In the genomic region with DNA sequence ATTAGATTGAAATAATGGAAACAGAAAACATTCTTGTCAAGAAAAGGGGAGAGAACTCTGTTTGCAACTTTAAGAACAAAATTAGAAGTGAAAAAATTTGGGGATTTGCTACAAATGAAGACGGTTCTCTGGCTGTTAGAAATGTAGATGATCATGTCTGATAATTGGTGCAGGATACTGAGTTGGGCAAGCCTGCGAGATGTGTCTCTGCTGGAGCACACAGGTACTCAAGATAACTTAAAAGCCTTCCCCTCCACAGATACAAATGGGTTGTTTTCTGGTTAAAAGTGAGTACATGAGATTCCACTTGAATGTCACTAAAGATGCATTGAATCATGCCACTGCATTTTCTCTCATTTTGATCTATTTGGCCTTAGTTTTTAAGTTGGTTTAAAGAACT, we compare ENCODE assay signal across 24 mouse cellular contexts.
"Had no signal": no experiment of that assay in that cellular context is flagged by ENCODE, and none has a peak within 500 bp of the region (broad histone marks: within the 10 kb centered on the region; RNA-seq: fewer than 3 reads in every experiment).

No protein-coding gene starts in this region.

- H3K4me2 ChIP-seq: heart, embryonic 11.5 days; heart, embryonic 13.5 days; heart, embryonic 15.5 days; hindbrain, embryonic 13.5 days; hindbrain, embryonic 15.5 days; kidney, embryonic 15.5 days; limb, embryonic 12.5 days had no signal

- DNase-seq: gastrocnemius, postnatal 14 days; gastrocnemius, postnatal 36 days; heart, adult 11 months; heart, adult 2 months; heart, postnatal 14 days; heart, postnatal 36 days; kidney, adult 11 months; kidney, adult 2 months; kidney, adult 9 months; kidney, postnatal 14 days; kidney, postnatal 4 days had no signal

- H3K9me3 ChIP-seq: heart, embryonic 13.5 days; heart, embryonic 15.5 days; hindbrain, embryonic 13.5 days; hindbrain, embryonic 15.5 days; kidney, embryonic 15.5 days; limb, embryonic 10.5 days; limb, embryonic 12.5 days had no signal

- H3K27me3 ChIP-seq: heart, embryonic 13.5 days; heart, embryonic 15.5 days; hindbrain, embryonic 13.5 days; hindbrain, embryonic 15.5 days; kidney, embryonic 15.5 days; limb, embryonic 12.5 days had no signal

- H3K4me1 ChIP-seq: heart, embryonic 13.5 days; heart, embryonic 15.5 days; hindbrain, embryonic 13.5 days; hindbrain, embryonic 15.5 days; kidney, embryonic 15.5 days; limb, embryonic 10.5 days; limb, embryonic 12.5 days had no signal

- H3K4me3 ChIP-seq: heart, adult 2 months; heart, embryonic 13.5 days; heart, embryonic 15.5 days; hindbrain, embryonic 13.5 days; hindbrain, embryonic 15.5 days; kidney, embryonic 15.5 days; layer of hippocampus, adult 2 months; left cerebral cortex, adult 2 months; limb, embryonic 10.5 days; limb, embryonic 12.5 days had no signal

- ATAC-seq: hindbrain, postnatal 0 days; intestine, embryonic 16.5 days had no signal

- H3K9ac ChIP-seq: heart, embryonic 13.5 days; heart, embryonic 15.5 days; hindbrain, embryonic 13.5 days; hindbrain, embryonic 15.5 days; kidney, embryonic 15.5 days; limb, embryonic 12.5 days had no signal

- H3K27ac ChIP-seq: heart, adult 2 months; heart, embryonic 13.5 days; heart, embryonic 15.5 days; hindbrain, embryonic 13.5 days; hindbrain, embryonic 15.5 days; hindbrain, postnatal 0 days; kidney, embryonic 15.5 days; kidney, postnatal 0 days; layer of hippocampus, adult 2 months; left cerebral cortex, adult 2 months; limb, embryonic 10.5 days; limb, embryonic 12.5 days had no signal
